Mouse (Mus musculus) spleen, adult 2 months (tissue): Measurements from ENCODE around the gene Dnaic2. TPM values are rescaled to one million over a fixed set of nuclear protein-coding genes. Genes with fewer than 3 reads are reported as not detected.

ENCODE experiments used
- DNase-seq, 2 experiments: peaks; one replicate each; pipeline versions ENCODE4 v3.0.0 to v3.0.0-alpha.2; 2012 to 2021; ENCODE audit warnings: low spot score in 2 of 2, low read depth in 1 of 2
- H3K27ac ChIP-seq: fragments of 200-500 bp; 2 replicates; pipeline ENCODE4 v1.5.1; 2012; ENCODE audit warnings: low read length, inconsistent platforms; ENCODE audit not compliant: insufficient read depth
- H3K27me3 ChIP-seq: fragments of 200-500 bp; 2 replicates; pipeline ENCODE4 v1.6.1; 2012; ENCODE audit warnings: mild to moderate bottlenecking, moderate library complexity, low read length, inconsistent platforms; ENCODE audit not compliant: control insufficient read depth, insufficient read depth
- H3K36me3 ChIP-seq: fragments of 200-500 bp; 2 replicates; pipeline ENCODE4 v1.6.1; 2012; ENCODE audit warnings: mild to moderate bottlenecking, low read length, inconsistent platforms; ENCODE audit not compliant: control insufficient read depth, insufficient read depth
- H3K4me1 ChIP-seq: fragments of 200-500 bp; 2 replicates; pipeline ENCODE4 v1.6.1; 2011; ENCODE audit warnings: inconsistent platforms; ENCODE audit not compliant: control insufficient read depth, insufficient read depth, insufficient read length
- H3K4me3 ChIP-seq: fragments of 200-500 bp; 2 replicates; pipeline ENCODE4 v1.5.1; 2011; ENCODE audit warnings: mild to moderate bottlenecking, inconsistent platforms; ENCODE audit not compliant: insufficient read depth, insufficient read length; ENCODE audit errors: extremely low read depth
- CTCF ChIP-seq: fragments of 200-500 bp; IDR thresholded peaks from 2 replicates; pipeline ENCODE4 v1.5.1; 2011; ENCODE audit warnings: mild to moderate bottlenecking, inconsistent platforms; ENCODE audit not compliant: insufficient read depth, insufficient read length, insufficient replicate concordance; ENCODE audit errors: extremely low read depth
- POLR2A ChIP-seq: fragments of 200-500 bp; IDR thresholded peaks from 2 replicates; pipeline ENCODE4 v1.6.1; 2011; ENCODE audit warnings: low read depth, low read length, inconsistent platforms
- WGBS: fragments of 180-500 bp; shearing (Covaris S2); methylation state at CpG from one replicate; pipeline ENCODE4 v1.1.7; 2018; 5-methylcytosine and 5-hydroxymethylcytosine counted together
- polyA plus RNA-seq: library from polyadenylated mRNA; depleted of rRNA; stranded (reverse); fragments of >200 nt; gene quantifications from 2 replicates; pipeline ENCODE4 v1.2.3, GENCODE M21; 2012

Dnaic2 gene
- polyA plus RNA-seq, 1 experiment: 0.39 TPM

DNA sequence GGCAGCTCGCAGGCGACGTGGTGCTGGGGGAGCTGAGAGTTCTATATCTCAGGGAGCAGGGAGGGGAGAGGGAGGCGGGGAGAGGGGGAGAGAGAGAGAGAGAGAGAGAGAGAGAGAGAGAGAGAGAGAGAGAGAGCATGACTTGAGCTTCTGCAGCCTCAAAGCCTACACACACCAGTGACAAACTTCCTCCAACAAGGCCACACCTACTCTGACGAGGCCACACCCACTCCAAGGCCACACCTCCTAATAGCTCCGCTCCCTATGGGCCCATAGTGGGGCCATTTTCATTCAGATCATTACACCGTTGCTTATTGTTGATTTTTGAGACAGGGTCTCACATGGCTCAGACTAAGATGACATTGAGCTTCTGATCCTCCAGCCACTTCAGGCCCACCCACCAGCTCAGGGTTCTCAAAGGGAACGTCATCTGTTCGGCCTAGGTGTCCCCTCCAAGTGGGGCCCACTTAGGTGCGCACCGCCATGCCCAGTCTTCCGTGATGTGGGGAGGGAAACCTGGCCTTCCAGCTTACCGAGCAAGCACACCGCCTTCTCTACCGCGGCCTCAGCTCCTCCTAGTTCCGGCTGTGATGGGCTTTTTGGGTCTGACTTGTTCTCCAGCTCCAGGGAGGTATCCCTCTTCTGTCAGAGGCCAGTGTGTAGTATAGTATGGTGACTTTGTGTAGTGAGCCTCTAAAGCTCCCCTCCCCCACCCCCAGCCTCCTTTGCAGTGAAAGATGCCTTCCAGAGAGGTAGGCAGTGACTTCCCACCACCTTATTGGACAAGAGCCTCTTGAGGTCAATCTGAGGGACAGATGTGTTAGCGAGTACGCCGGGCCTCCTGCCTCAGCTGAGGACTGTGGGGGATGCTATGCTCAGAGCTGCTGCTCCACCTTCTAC lies 43.2 kb upstream of the Dnaic2 start:
- DNase-seq: no peak
- TF ChIP-seq CTCF (no peak), POLR2A (no peak)
- H3K36me3 ChIP-seq: no peaks in the 10 kb centered on the region
- H3K4me3 ChIP-seq: no peak overlapping the region
- no peak overlapping the region for H3K27ac ChIP-seq
- H3K4me1 ChIP-seq: peaks cover 11% of the 10 kb centered on the region; the same call in 1 of the 2 replicates
- H3K27me3 ChIP-seq: no peaks in the 10 kb centered on the region
- 71% methylated on average over 19 of the region's 20 CpGs for WGBS

DNA sequence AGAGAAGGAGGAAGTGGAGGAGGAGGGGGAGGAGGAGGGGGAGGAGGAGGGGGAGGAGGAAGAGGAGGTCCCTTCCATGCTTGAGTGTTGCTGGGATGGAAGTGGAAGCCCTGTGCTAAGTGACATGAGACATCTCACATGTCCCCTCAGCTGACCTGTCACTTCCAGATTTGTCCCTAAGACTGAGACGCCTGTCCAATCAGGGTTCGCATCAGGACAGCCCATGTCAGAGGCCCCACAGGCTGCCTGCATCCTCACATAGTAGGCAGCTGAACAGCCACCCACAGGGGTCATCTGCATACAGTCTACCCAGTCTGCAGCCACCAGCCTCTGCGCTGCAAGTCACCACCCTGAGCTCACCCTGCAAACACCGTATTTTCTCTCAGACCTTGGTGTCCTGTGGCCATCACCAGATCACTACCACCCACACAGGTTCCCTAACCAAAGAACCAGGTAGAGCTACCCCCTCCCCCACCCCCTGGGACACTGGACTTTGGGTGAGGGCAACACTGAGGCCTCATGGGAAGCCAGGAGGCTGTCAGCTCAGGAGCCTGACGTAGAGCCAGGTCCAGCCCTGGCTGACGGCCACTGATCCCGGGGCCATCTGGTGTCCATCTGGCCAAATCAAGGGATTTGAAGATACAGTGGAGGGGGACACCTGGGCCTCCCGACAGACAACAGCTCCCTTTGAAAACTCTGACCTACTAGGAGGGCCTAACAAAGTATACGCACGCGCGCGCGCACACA lies 42.4 kb upstream of the Dnaic2 start:
- 88% methylated on average over 14 of the region's 14 CpGs for WGBS
- TF ChIP-seq CTCF: no peak
- no peak for TF ChIP-seq POLR2A
- no peak for DNase-seq
- Histone ChIP-seq H3K27ac (no peak overlapping the region), H3K36me3 (no peaks in the 10 kb centered on the region), H3K27me3 (no peaks in the 10 kb centered on the region), H3K4me3 (no peak overlapping the region), H3K4me1 (peaks cover 11% of the 10 kb centered on the region; the same call in 1 of the 2 replicates)

DNA sequence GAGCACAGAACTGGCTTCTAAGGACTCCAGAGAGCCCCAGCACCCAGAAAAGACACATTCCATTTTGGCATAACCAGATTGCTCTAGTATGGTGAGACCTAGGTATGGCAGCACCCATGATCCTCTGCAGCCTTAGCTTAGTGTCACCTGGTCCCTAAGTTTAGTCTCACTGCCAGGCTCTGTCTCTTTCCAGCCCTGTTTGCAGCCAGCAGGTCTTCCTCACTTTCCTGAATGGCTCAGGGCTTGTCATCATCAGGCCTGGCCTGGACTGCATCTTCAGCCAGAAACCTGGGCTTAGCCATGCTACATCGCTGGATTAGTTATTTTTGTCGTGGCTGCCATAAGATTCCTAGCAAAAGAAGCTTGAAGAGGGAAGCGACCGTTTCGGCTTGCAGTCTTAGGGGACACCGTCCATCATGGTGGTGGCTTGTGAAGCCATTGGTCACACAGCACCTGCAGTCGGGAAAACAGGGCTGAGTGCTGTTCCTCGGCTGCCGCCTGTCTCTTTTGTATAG lies 41.6 kb upstream of the Dnaic2 start:
- Histone ChIP-seq H3K4me1 (peaks cover 6% of the 10 kb centered on the region; the same call in 1 of the 2 replicates), H3K27me3 (no peaks in the 10 kb centered on the region), H3K36me3 (no peaks in the 10 kb centered on the region), H3K27ac (no peak overlapping the region), H3K4me3 (no peak overlapping the region)
- TF ChIP-seq POLR2A (no peak), CTCF (no peak)
- no peak for DNase-seq
- WGBS: 83% methylated on average over 9 of the region's 9 CpGs

DNA sequence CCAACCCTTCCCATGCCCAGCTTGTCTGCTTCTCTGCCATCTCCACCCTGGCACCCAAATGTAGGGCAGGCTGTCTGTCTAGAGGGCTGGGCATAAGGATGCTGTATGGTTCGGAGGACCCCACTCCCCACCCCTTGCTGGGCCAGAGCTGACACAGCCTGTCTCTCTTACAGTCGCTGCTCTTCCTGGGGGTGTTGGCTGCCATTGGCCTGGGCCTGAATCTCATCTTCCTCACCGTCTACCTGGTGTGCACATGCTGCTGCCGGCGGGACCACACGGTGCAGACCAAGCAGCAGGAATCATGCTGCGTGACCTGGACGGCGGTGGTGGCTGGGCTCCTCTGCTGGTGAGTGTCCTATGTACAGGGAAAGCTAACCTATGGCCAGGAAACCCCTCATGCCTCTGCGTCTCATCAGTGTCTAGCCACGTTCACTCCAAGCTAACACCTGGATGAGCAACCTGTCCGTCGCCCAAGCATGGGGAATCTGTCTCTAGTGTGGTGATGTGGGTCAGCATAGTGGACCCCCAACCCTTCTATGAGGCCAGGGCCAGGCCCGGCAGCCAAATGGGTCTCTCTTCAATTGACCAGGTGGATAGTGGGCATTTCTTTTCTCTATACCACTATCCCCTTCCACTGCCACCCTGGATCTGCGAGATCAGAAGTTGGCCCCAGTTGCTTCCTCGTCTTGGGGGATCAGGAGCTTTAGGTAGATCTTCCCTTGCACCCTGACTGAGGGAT lies 40.8 kb upstream of the Dnaic2 start:
- WGBS: 90% methylated on average over 16 of the region's 16 CpGs
- peaks cover 5% of the 10 kb centered on the region; the same call in 1 of the 2 replicates for H3K4me1 ChIP-seq
- no peak overlapping the region for H3K4me3 ChIP-seq
- no peaks in the 10 kb centered on the region for H3K27me3 ChIP-seq
- no peak for DNase-seq
- no peaks in the 10 kb centered on the region for H3K36me3 ChIP-seq
- no peak for TF ChIP-seq POLR2A
- no peak for TF ChIP-seq CTCF
- no peak overlapping the region for H3K27ac ChIP-seq

DNA sequence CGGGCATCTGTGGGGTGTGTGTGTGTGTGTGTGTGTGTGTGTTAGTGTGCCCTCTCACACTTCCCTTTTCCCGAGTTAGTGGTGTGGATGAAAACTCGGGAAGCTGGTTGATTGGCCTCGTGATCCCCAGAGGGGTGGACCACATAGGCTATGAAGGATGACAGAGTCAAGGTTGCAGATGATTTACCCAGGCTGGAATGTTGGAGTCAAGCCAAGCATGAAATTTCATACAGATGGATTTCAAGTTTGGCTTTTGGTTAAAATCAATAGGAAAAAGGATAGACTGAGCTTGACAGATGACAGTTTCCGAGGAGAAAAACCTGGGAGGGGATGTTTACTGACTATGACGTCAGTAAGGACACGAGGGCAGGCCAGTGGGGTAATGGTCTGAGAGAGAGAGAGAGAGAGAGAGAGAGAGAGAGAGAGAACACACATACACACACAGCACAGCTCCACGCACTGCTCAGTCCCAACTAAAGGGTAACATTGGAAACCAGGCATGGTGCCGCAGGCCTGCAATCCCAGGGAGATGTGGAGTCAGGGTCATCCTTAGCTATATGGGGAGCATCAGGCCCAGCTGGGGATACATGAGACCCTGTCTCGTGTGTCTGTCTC lies 39.5 kb upstream of the Dnaic2 start:
- WGBS: 70% methylated on average over 9 of the region's 10 CpGs
- Histone ChIP-seq H3K27me3 (no peaks in the 10 kb centered on the region), H3K4me3 (no peak overlapping the region), H3K36me3 (no peaks in the 10 kb centered on the region), H3K27ac (no peak overlapping the region), H3K4me1 (peaks cover 5% of the 10 kb centered on the region; the same call in 1 of the 2 replicates)
- DNase-seq: no peak
- TF ChIP-seq CTCF (no peak), POLR2A (no peak)

DNA sequence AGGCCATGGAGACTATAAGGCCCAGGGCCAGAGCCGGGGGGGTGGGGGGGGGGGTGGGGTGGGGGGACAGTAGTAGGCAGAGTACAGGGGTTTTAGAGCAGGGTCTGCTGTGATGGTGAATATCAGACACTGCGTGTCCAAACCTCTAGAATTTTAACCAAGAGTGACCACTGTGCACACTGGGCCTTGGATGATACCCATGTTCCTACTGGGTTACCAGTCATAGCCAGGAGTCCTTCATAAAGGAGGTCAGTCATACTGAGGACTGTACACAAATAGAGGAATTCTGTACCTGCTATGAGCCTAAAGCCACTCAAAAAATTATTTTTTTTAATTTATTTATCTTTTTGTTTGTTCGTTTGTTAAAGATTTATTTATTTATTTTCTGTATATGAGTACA lies 38.5 kb upstream of the Dnaic2 start:
- Histone ChIP-seq H3K4me1 (peaks cover 5% of the 10 kb centered on the region; the same call in 1 of the 2 replicates), H3K36me3 (no peaks in the 10 kb centered on the region), H3K4me3 (no peak overlapping the region), H3K27me3 (no peaks in the 10 kb centered on the region), H3K27ac (no peak overlapping the region)
- no peak for TF ChIP-seq CTCF
- TF ChIP-seq POLR2A: no peak
- WGBS: 74% methylated on average over 3 of the region's 3 CpGs
- no peak for DNase-seq
